Mouse (Mus musculus): ENCODE measurements around the gene Plaur. TPM values are rescaled to one million over a fixed set of nuclear protein-coding genes. Genes with fewer than 3 reads are reported as not detected.
"Not testable (repeated sequence)": the region's sequence is repeated elsewhere in the genome, so short reads cannot be mapped to it uniquely, and the experiment has no call there.

Gene Plaur
- polyA plus RNA-seq, 1 experiment, result 65.6 TPM

DNA sequence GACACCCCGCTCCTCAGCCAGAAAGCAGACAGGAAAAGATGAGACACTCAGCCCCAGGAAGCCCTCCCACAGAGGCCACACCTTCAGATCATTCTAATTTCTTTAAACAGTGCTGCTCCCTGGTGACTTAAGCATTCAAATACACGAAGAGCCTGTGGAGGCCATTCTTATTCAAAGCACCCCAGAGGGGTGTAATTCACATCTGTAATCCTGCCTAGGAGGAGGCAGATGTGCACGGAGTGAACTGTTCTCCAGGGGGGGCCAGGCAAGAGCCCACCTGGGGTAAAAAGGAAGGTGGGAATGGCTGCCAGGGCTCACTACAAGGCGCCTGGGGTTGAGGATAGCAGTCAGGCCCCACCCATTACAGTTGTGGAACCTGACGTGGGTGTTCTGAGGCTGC lies 54.8 kb downstream of the Plaur start:
- Histone ChIP-seq H3K4me3 (replicated peaks; ENCODE audit: extremely low read depth, low read depth, low read length) (no peak overlapping the region), H3K4me1 (ENCODE audit: control insufficient read depth, insufficient read depth, low read length) (no peaks in the 10 kb centered on the region)
- 61% methylated on average over 5 of the region's 5 CpGs for WGBS
- TF ChIP-seq POLR2A (IDR thresholded peaks at IDR 0.05; ENCODE audit: borderline replicate concordance, extremely low read depth, low read depth, low read length) (no peak), CTCF (IDR thresholded peaks at IDR 0.05; ENCODE audit: insufficient read depth, low read length) (no peak)
- DNase-seq, result no peak

- Histone ChIP-seq H3K4me1 (ENCODE audit: control insufficient read depth, insufficient read depth, low read length) (no peaks in the 10 kb centered on the region), H3K4me3 (replicated peaks; ENCODE audit: extremely low read depth, low read depth, low read length) (no peak overlapping the region)
- TF ChIP-seq POLR2A (IDR thresholded peaks at IDR 0.05; ENCODE audit: borderline replicate concordance, extremely low read depth, low read depth, low read length) (no peak), CTCF (IDR thresholded peaks at IDR 0.05; ENCODE audit: insufficient read depth, low read length) (no peak)
- WGBS, result 64% methylated on average over 6 of the region's 6 CpGs
- no peak for DNase-seq
Measured at GRCm38 (mm10) chr7:24517654-24518053, 55.4 kb downstream of the Plaur start.

DNA sequence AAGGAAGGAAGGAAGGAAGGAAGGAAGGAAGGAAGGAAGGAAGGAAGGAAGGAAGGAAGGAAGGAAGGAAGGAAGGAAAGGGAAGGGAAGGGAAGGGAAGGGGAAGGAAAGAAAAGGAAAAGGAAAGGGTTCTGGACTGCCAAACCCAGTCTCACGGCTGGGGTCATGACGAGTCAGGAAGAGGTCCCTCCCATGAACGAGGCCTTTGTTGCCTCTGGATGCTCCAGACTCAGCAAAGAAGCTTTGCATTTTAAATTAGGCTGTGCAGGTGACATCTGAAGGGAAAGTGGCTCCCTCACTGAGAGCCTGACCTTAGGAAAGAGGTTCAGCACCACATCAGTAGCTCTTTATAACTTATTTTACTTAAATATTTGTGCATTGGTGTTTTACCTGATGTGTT lies 56.8 kb downstream of the Plaur start:
- TF ChIP-seq CTCF (IDR thresholded peaks at IDR 0.05; ENCODE audit: insufficient read depth, low read length) (no peak), POLR2A (IDR thresholded peaks at IDR 0.05; ENCODE audit: borderline replicate concordance, extremely low read depth, low read depth, low read length) (no peak)
- WGBS, result 53% methylated on average over 3 of the region's 3 CpGs
- no peaks in the 10 kb centered on the region for H3K4me1 ChIP-seq (ENCODE audit: control insufficient read depth, insufficient read depth, low read length)
- H3K4me3 ChIP-seq (replicated peaks; ENCODE audit: extremely low read depth, low read depth, low read length), result no peak overlapping the region
- DNase-seq, result no peak

GRCm38 (mm10) chr7:24520054-24520453 lies 57.8 kb downstream of the Plaur start:
- 84% methylated on average over 10 of the region's 10 CpGs for WGBS
- DNase-seq; H3K4me1 ChIP-seq (ENCODE audit: control insufficient read depth, insufficient read depth, low read length); H3K4me3 ChIP-seq (replicated peaks; ENCODE audit: extremely low read depth, low read depth, low read length): not testable (repeated sequence)

- no peak for DNase-seq
- TF ChIP-seq CTCF (IDR thresholded peaks at IDR 0.05; ENCODE audit: insufficient read depth, low read length) (no peak), POLR2A (IDR thresholded peaks at IDR 0.05; ENCODE audit: borderline replicate concordance, extremely low read depth, low read depth, low read length) (no peak)
- 45% methylated on average over 5 of the region's 5 CpGs for WGBS
Measured at GRCm38 (mm10) chr7:24522805-24523204, 60.5 kb downstream of the Plaur start.

GRCm38 (mm10) chr7:24523723-24524122 lies 61.4 kb downstream of the Plaur start:
- no peaks in the 10 kb centered on the region for H3K4me1 ChIP-seq (ENCODE audit: control insufficient read depth, insufficient read depth, low read length)
- 81% methylated on average over 6 of the region's 6 CpGs for WGBS
- no peak for DNase-seq
- no peak overlapping the region for H3K4me3 ChIP-seq (replicated peaks; ENCODE audit: extremely low read depth, low read depth, low read length)
- TF ChIP-seq CTCF (IDR thresholded peaks at IDR 0.05; ENCODE audit: insufficient read depth, low read length), result no peak
- no peak for TF ChIP-seq POLR2A (IDR thresholded peaks at IDR 0.05; ENCODE audit: borderline replicate concordance, extremely low read depth, low read depth, low read length)

More at GRCm38 (mm10) chr7:24522805-24523204, 60.5 kb downstream of the Plaur start:
- Histone ChIP-seq H3K4me3 (replicated peaks; ENCODE audit: extremely low read depth, low read depth, low read length) (no peak overlapping the region), H3K4me1 (ENCODE audit: control insufficient read depth, insufficient read depth, low read length) (no peaks in the 10 kb centered on the region)

- TF ChIP-seq CTCF (IDR thresholded peaks at IDR 0.05; ENCODE audit: insufficient read depth, low read length) (no peak), POLR2A (IDR thresholded peaks at IDR 0.05; ENCODE audit: borderline replicate concordance, extremely low read depth, low read depth, low read length) (no peak)
- Histone ChIP-seq H3K4me3 (replicated peaks; ENCODE audit: extremely low read depth, low read depth, low read length) (no peak overlapping the region), H3K4me1 (ENCODE audit: control insufficient read depth, insufficient read depth, low read length) (no peaks in the 10 kb centered on the region)
- WGBS, result 72% methylated on average over 6 of the region's 6 CpGs
- DNase-seq, result no peak
Measured at GRCm38 (mm10) chr7:24524978-24525377, 62.7 kb downstream of the Plaur start.

Other genes with a start within 250 kb of the Plaur start
- 1.4 and 1.7 TPM in 2 replicates for gene Zfp109, start 224.9 kb upstream of the Plaur start, polyA plus RNA-seq (2012; rRNA removed)
- 0.76 and 0.83 TPM in 2 replicates for gene Zfp108, start 207.7 kb upstream of the Plaur start, polyA plus RNA-seq (2012; rRNA removed)
- 1.5 and 1.6 TPM in 2 replicates for gene Zfp93, start 192.1 kb upstream of the Plaur start, polyA plus RNA-seq (2012; rRNA removed)
- 5.1 and 8.7 TPM in 2 replicates for gene Zfp61, start 161.3 kb upstream of the Plaur start, polyA plus RNA-seq (2012; rRNA removed)
- gene Zfp94, start 145.8 kb upstream of the Plaur start, polyA plus RNA-seq (2012; rRNA removed), result 3.9 and 9.0 TPM in 2 replicates
- gene Tescl, start 128.5 kb upstream of the Plaur start, polyA plus RNA-seq (2012; rRNA removed), result 0.58 and 2.0 TPM in 2 replicates
- 32.1 TPM in 1 of 2 replicates, not detected in the other for gene Lypd5, start 113.3 kb upstream of the Plaur start, polyA plus RNA-seq (2012; rRNA removed)
- gene Kcnn4, start 92.2 kb upstream of the Plaur start, polyA plus RNA-seq (2012; rRNA removed), result 9.0 and 11.3 TPM in 2 replicates
- 35.8 and 58.4 TPM in 2 replicates for gene Smg9, start 62.9 kb upstream of the Plaur start, polyA plus RNA-seq (2012; rRNA removed)
- gene Irgc1, start 10.2 kb upstream of the Plaur start, polyA plus RNA-seq (2012; rRNA removed), result 0.69 and 3.8 TPM in 2 replicates
- gene Cadm4, start 19.5 kb downstream of the Plaur start, polyA plus RNA-seq (2012; rRNA removed), result 12.3 and 18.6 TPM in 2 replicates
- 7.1 and 12.1 TPM in 2 replicates for gene Zfp428, start 44.5 kb downstream of the Plaur start, polyA plus RNA-seq (2012; rRNA removed)
- gene AC161166.1, start 50.0 kb downstream of the Plaur start, polyA plus RNA-seq (2012; rRNA removed), result not detected in 2 replicates
- gene Irgq, start 68.2 kb downstream of the Plaur start, polyA plus RNA-seq (2012; rRNA removed), result 14.7 and 16.5 TPM in 2 replicates
- gene Pinlyp, start 83.6 kb downstream of the Plaur start, polyA plus RNA-seq (2012; rRNA removed), result 0.15 and 24.2 TPM in 2 replicates
- 36.9 and 40.5 TPM in 2 replicates for gene Xrcc1, start 83.8 kb downstream of the Plaur start, polyA plus RNA-seq (2012; rRNA removed)
- 20.2 and 24.5 TPM in 2 replicates for gene Ethe1, start 125.1 kb downstream of the Plaur start, polyA plus RNA-seq (2012; rRNA removed)
- gene Zfp575, start 125.2 kb downstream of the Plaur start, polyA plus RNA-seq (2012; rRNA removed), result 0.16 and 0.27 TPM in 2 replicates
- gene Phldb3, start 148.3 kb downstream of the Plaur start, polyA plus RNA-seq (2012; rRNA removed), result 3.6 and 5.9 TPM in 2 replicates
- 0.07 and 63.0 TPM in 2 replicates for gene Lypd3, start 174.1 kb downstream of the Plaur start, polyA plus RNA-seq (2012; rRNA removed)
- gene Tex101, start 214.2 kb downstream of the Plaur start, polyA plus RNA-seq (2012; rRNA removed), result 0.18 TPM in 1 of 2 replicates, not detected in the other
- gene BC049730, start 246.8 kb downstream of the Plaur start, polyA plus RNA-seq (2012; rRNA removed), result not detected in 2 replicates

Measured in lung, adult 2 months (tissue).